In the genomic region with DNA sequence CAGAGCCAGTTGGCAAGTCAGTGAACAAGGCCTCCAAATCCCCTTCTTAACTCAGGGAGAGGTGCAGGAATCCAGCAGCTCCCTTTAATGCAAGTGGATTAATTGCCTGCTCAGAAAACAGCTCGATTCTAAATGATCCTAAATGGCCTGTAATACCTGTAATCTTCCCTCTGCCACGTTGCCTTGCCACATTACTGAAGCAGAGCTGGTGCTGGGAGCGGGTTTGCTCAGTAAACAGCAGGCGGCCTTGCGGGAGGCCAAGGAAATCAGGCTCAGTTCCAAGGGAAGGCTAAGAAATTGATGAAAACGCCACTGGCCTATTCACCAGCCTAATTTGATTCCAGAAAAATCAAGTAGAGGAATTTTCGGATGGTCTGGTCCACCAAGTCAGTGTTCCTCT, we compare ENCODE assay signal across 22 mouse cellular contexts.
DNase-seq lines count a peak whose midpoint lies in the region; ATAC-seq lines count a peak whose summit lies in the region.
"Had no signal": no experiment of that assay in that cellular context is flagged by ENCODE, and none has a peak within 500 bp of the region (broad histone marks: within the 10 kb centered on the region; RNA-seq: fewer than 3 reads in every experiment).

No protein-coding gene starts in this region.

- no peaks in the 10 kb centered on the region; the same call in 1 of the 2 replicates for H3K4me1 ChIP-seq in forebrain, embryonic 14.5 days (ENCODE audit: control insufficient read depth, insufficient read depth, low read length)
- no peaks in the 10 kb centered on the region for H3K4me1 ChIP-seq in forebrain, embryonic 12.5 days
- H3K4me1 ChIP-seq in midbrain, embryonic 13.5 days (replicated peaks) = no peaks in the 10 kb centered on the region; the same call in 1 of the 2 replicates
- no peaks in the 10 kb centered on the region for H3K4me1 ChIP-seq in midbrain, embryonic 11.5 days (ENCODE audit: control insufficient read depth, insufficient read depth, low read length)
- no peaks in the 10 kb centered on the region for H3K4me1 ChIP-seq in liver, embryonic 12.5 days
- H3K4me1 ChIP-seq: heart, embryonic 13.5 days; kidney, embryonic 15.5 days; limb, embryonic 10.5 days; neural tube, embryonic 12.5 days had no signal

- H3K9ac ChIP-seq in forebrain, embryonic 14.5 days (ENCODE audit: low read length) = no peak overlapping the region
- no peak overlapping the region for H3K9ac ChIP-seq in forebrain, embryonic 12.5 days
- H3K9ac ChIP-seq in midbrain, embryonic 13.5 days (replicated peaks) = no peak overlapping the region
- no peak overlapping the region for H3K9ac ChIP-seq in midbrain, embryonic 11.5 days (ENCODE audit: low read length)
- H3K9ac ChIP-seq in liver, embryonic 12.5 days = no peak overlapping the region
- H3K9ac ChIP-seq: heart, embryonic 13.5 days; kidney, embryonic 15.5 days; lung, embryonic 14.5 days; neural tube, embryonic 12.5 days had no signal

- no peak for ATAC-seq in forebrain, embryonic 14.5 days
- ATAC-seq in forebrain, embryonic 12.5 days (ENCODE audit: low FRiP score) = no peak
- no peak for ATAC-seq in midbrain, embryonic 13.5 days
- ATAC-seq in midbrain, embryonic 11.5 days (ENCODE audit: low FRiP score) = no peak
- ATAC-seq in liver, embryonic 12.5 days = no peak
- ATAC-seq: intestine, embryonic 16.5 days had no signal

- no peaks in the 10 kb centered on the region for H3K36me3 ChIP-seq in forebrain, embryonic 14.5 days (ENCODE audit: control insufficient read depth, insufficient read depth, low read length)
- no peaks in the 10 kb centered on the region for H3K36me3 ChIP-seq in forebrain, embryonic 12.5 days (replicated peaks)
- H3K36me3 ChIP-seq in midbrain, embryonic 13.5 days = no peaks in the 10 kb centered on the region
- H3K36me3 ChIP-seq in midbrain, embryonic 11.5 days (ENCODE audit: control insufficient read depth, insufficient read depth, low read length) = no peaks in the 10 kb centered on the region
- H3K36me3 ChIP-seq in liver, embryonic 12.5 days = no peaks in the 10 kb centered on the region
- H3K36me3 ChIP-seq: heart, embryonic 13.5 days; kidney, embryonic 15.5 days; limb, embryonic 10.5 days; neural tube, embryonic 12.5 days had no signal

- peak; percentile 51 for DNase-seq in forebrain, embryonic 14.5 days (ENCODE audit: low spot score)
- DNase-seq in midbrain, embryonic 11.5 days (ENCODE audit: low spot score, missing footprints) = no peak
- peak; percentile 43 to 54 for DNase-seq in cerebellum, adult 18-20 months
- peak; percentile 46 to 51 for DNase-seq in cerebellum, postnatal 36 days
- no peak for DNase-seq in lung, postnatal 36 days
- DNase-seq: adrenal gland, adult 8-10 months; heart, adult 11 months; heart, postnatal 36 days; lung, embryonic 14.5 days; right cerebral cortex, postnatal 25 days; thymus, postnatal 25 days had no signal

- H3K4me2 ChIP-seq in forebrain, embryonic 14.5 days (ENCODE audit: low read length) = no peak overlapping the region
- H3K4me2 ChIP-seq in forebrain, embryonic 12.5 days = no peak overlapping the region
- H3K4me2 ChIP-seq in midbrain, embryonic 13.5 days (replicated peaks) = no peak overlapping the region
- no peak overlapping the region for H3K4me2 ChIP-seq in midbrain, embryonic 11.5 days
- no peak overlapping the region for H3K4me2 ChIP-seq in liver, embryonic 12.5 days
- H3K4me2 ChIP-seq: heart, embryonic 13.5 days; kidney, embryonic 15.5 days; liver, embryonic 11.5 days; lung, embryonic 14.5 days; neural tube, embryonic 12.5 days had no signal

- no peak overlapping the region for H3K4me3 ChIP-seq in forebrain, embryonic 14.5 days (ENCODE audit: low read depth, low read length)
- no peak overlapping the region for H3K4me3 ChIP-seq in forebrain, embryonic 12.5 days (replicated peaks)
- no peak overlapping the region for H3K4me3 ChIP-seq in midbrain, embryonic 13.5 days (replicated peaks)
- no peak overlapping the region for H3K4me3 ChIP-seq in midbrain, embryonic 11.5 days (ENCODE audit: low read depth, low read length)
- H3K4me3 ChIP-seq in liver, embryonic 12.5 days = no peak overlapping the region
- H3K4me3 ChIP-seq: heart, embryonic 13.5 days; kidney, embryonic 15.5 days; limb, embryonic 10.5 days; neural tube, embryonic 12.5 days had no signal

- no peak overlapping the region for H3K27ac ChIP-seq in forebrain, embryonic 14.5 days (ENCODE audit: low read depth, low read length)
- H3K27ac ChIP-seq in forebrain, embryonic 12.5 days = no peak overlapping the region
- peak overlapping the region; percentile 4; the same call in 1 of the 2 replicates for H3K27ac ChIP-seq in midbrain, embryonic 13.5 days
- no peak overlapping the region for H3K27ac ChIP-seq in midbrain, embryonic 11.5 days (ENCODE audit: low read depth, low read length)
- no peak overlapping the region for H3K27ac ChIP-seq in liver, embryonic 12.5 days
- H3K27ac ChIP-seq: heart, embryonic 13.5 days; kidney, embryonic 15.5 days; limb, embryonic 10.5 days; macrophage; neural tube, embryonic 12.5 days had no signal

- 31% methylated on average over 7 of the region's 7 CpGs for WGBS in forebrain, embryonic 14.5 days
- 44% methylated on average over 7 of the region's 7 CpGs for WGBS in forebrain, embryonic 12.5 days
- WGBS in midbrain, embryonic 13.5 days = 48% methylated on average over 7 of the region's 7 CpGs
- 53% methylated on average over 7 of the region's 7 CpGs for WGBS in midbrain, embryonic 11.5 days
- WGBS in liver, embryonic 12.5 days (ENCODE audit: insufficient replicate concordance) = 52% methylated on average over 7 of the region's 7 CpGs

- H3K9me3 ChIP-seq in forebrain, embryonic 14.5 days (replicated peaks; ENCODE audit: control insufficient read depth, low read length) = no peaks in the 10 kb centered on the region
- no peaks in the 10 kb centered on the region for H3K9me3 ChIP-seq in forebrain, embryonic 12.5 days
- no peaks in the 10 kb centered on the region for H3K9me3 ChIP-seq in midbrain, embryonic 13.5 days
- H3K9me3 ChIP-seq in midbrain, embryonic 11.5 days (ENCODE audit: control insufficient read depth, low read length) = no peaks in the 10 kb centered on the region
- H3K9me3 ChIP-seq in liver, embryonic 12.5 days (replicated peaks) = 0 out of 2 replicates have a peak, but pooled peaks cover 4% of the 10 kb centered on the region
- H3K9me3 ChIP-seq: heart, embryonic 13.5 days; kidney, embryonic 15.5 days; limb, embryonic 10.5 days; neural tube, embryonic 12.5 days had no signal

- no peaks in the 10 kb centered on the region for H3K27me3 ChIP-seq in forebrain, embryonic 14.5 days (replicated peaks; ENCODE audit: control insufficient read depth, insufficient read depth, low read length)
- no peaks in the 10 kb centered on the region for H3K27me3 ChIP-seq in forebrain, embryonic 12.5 days
- H3K27me3 ChIP-seq in midbrain, embryonic 13.5 days = no peaks in the 10 kb centered on the region
- no peaks in the 10 kb centered on the region for H3K27me3 ChIP-seq in midbrain, embryonic 11.5 days (ENCODE audit: control insufficient read depth, insufficient read depth, low read length)
- no peaks in the 10 kb centered on the region for H3K27me3 ChIP-seq in liver, embryonic 12.5 days (replicated peaks)
- H3K27me3 ChIP-seq: CH12.LX; heart, embryonic 13.5 days; kidney, embryonic 15.5 days; neural tube, embryonic 12.5 days had no signal

Comparison
In these comparisons a context has a peak if more than half of its experiments do, and no peak if none do; other contexts are left out.
1. DNase-seq: peak in forebrain, embryonic 14.5 days (single experiment), cerebellum, adult 18-20 months (2 of 2) and cerebellum, postnatal 36 days (2 of 2); none in midbrain, embryonic 11.5 days (single experiment) and lung, postnatal 36 days (single experiment).